Mouse (Mus musculus) myocyte (in vitro differentiated cells): ENCODE results near the gene Ccnyl1.

Experiments used
- CEBPB ChIP-seq: IDR thresholded peaks from 2 replicates; pipeline ENCODE4 v1.6.1; 2011; ENCODE audit warnings: mild to moderate bottlenecking, moderate library complexity; ENCODE audit not compliant: poor library complexity, insufficient read depth, severe bottlenecking
- E2F4 ChIP-seq: IDR thresholded peaks from one replicate; pipeline ENCODE4 v1.6.1; 2011; ENCODE audit warnings: mild to moderate bottlenecking, control low read depth, moderate library complexity; ENCODE audit not compliant: insufficient read depth
- MAX ChIP-seq: IDR thresholded peaks from one replicate; pipeline ENCODE4 v1.6.1; 2011; ENCODE audit warnings: low read depth, mild to moderate bottlenecking, control low read depth
- MYOD1 ChIP-seq, 3 experiments: IDR thresholded peaks; one replicate each; pipeline ENCODE4 v1.6.1; 2011; ENCODE audit warnings: control low read depth in 2 of 3, low read depth in 2 of 3, mild to moderate bottlenecking in 2 of 3, moderate library complexity in 1 of 3; ENCODE audit not compliant: insufficient read length in 2 of 3, control insufficient read depth in 1 of 3
- MYOG ChIP-seq, 3 experiments: IDR thresholded peaks; one replicate each; pipeline ENCODE4 v1.6.1; 2011; ENCODE audit warnings: control low read depth in 2 of 3, low read depth in 2 of 3, mild to moderate bottlenecking in 2 of 3; ENCODE audit not compliant: insufficient read length in 2 of 3, control insufficient read depth in 1 of 3, insufficient read depth in 1 of 3
- POLR2A ChIP-seq: IDR thresholded peaks from one replicate; pipeline ENCODE4 v1.6.1; 2011; ENCODE audit warnings: low read depth, mild to moderate bottlenecking, control low read depth, moderate library complexity; ENCODE audit not compliant: insufficient read length
- POLR2AphosphoS2 ChIP-seq: IDR thresholded peaks from one replicate; pipeline ENCODE4 v1.6.1; 2011; ENCODE audit warnings: low read depth, control low read depth; ENCODE audit not compliant: insufficient read length
- REST ChIP-seq: IDR thresholded peaks from one replicate; pipeline ENCODE4 v1.6.1; 2011; ENCODE audit warnings: mild to moderate bottlenecking, control low read depth, moderate library complexity; ENCODE audit not compliant: insufficient read depth, insufficient read length
- TCF12 ChIP-seq: IDR thresholded peaks from one replicate; pipeline ENCODE4 v1.6.1; 2011; ENCODE audit warnings: mild to moderate bottlenecking, control low read depth; ENCODE audit not compliant: poor library complexity, insufficient read depth, severe bottlenecking
- USF1 ChIP-seq: IDR thresholded peaks from one replicate; pipeline ENCODE4 v1.6.1; 2011; ENCODE audit warnings: low read depth, mild to moderate bottlenecking, control low read depth, moderate library complexity

GRCm38 (mm10) chr1:64658876-64659275 lies 31.4 kb upstream of the Ccnyl1 start:
- TF ChIP-seq POLR2A (no peak), TCF12 (no peak), MYOD1 (IDR thresholded peaks at IDR 0.05; ENCODE audit: control insufficient read depth in 1 of 3, insufficient read length in 2 of 3, low read depth in 2 of 3) (no peak), MAX (no peak), USF1 (no peak), E2F4 (no peak), POLR2AphosphoS2 (no peak), REST (no peak), CEBPB (no peak), MYOG (IDR thresholded peaks at IDR 0.05; ENCODE audit: control insufficient read depth in 1 of 3, insufficient read depth in 1 of 3, insufficient read length in 2 of 3, low read depth in 2 of 3) (no peak)
